Mouse (Mus musculus): ENCODE results near the gene Ankzf1. TPM values are rescaled to one million over a fixed set of nuclear protein-coding genes. Genes with fewer than 3 reads are reported as not detected.

The Ankzf1 gene
- total RNA-seq, 2 experiments from 2014 or later = 8.3 to 34.5 TPM

DNA sequence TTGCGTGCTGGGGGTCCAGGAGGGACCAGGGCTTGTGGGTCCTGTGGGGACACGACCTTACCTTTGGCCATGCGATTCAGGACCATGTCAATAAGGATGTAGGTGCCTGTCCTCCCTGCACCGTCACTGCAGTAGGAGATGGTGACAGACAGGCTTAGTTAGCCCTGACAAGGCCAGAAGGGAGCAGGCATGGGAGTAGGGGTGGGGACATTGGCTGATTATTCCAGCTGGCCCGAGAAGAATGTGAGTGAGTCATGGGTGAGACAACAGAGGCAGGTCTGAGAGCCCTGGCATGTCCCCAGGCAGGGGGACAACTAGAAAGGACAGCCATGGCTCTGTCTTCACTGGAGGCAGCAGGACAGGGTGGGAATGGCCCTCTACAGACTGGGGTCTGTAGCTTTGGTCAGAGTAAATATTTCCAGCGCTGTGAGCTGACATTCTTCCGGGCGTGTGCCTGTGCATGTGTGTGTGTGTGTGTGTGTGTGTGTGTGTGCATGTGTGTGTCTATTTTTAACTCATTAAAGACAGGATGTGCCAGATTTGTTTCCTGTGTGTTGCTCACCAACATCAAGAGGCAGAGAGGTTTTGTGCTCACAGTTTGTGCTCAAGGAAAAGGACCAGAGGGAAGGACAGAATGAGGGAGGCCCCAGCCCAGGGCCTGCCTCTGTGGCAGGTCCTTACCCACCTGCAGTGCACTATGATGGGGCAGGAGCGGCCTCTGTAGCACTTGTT, 56.3 kb downstream of the Ankzf1 start:
- no peak for ATAC-seq (replicated peaks; ENCODE audit: low FRiP score, poor library complexity, severe bottlenecking)

Other genes with a start within 250 kb of the Ankzf1 start
- not detected in 2 replicates for gene Ihh, start 240.5 kb upstream of the Ankzf1 start, total RNA-seq (2015; ENCODE audit: low replicate concordance)
- gene Ihh, start 240.5 kb upstream of the Ankzf1 start, total RNA-seq (2017; ENCODE audit: low replicate concordance) = 0.28 TPM in 1 of 2 replicates, not detected in the other
- gene Nhej1, start 67.0 kb upstream of the Ankzf1 start, total RNA-seq (2015; ENCODE audit: low replicate concordance) = 0.77 and 8.2 TPM in 2 replicates
- 4.0 and 10.0 TPM in 2 replicates for gene Nhej1, start 67.0 kb upstream of the Ankzf1 start, total RNA-seq (2017; ENCODE audit: low replicate concordance)
- gene Slc23a3, start 58.3 kb upstream of the Ankzf1 start, total RNA-seq (2015; ENCODE audit: low replicate concordance) = 1.3 and 3.5 TPM in 2 replicates
- gene Slc23a3, start 58.3 kb upstream of the Ankzf1 start, total RNA-seq (2017; ENCODE audit: low replicate concordance) = 0.28 and 0.60 TPM in 2 replicates
- 41.6 and 42.7 TPM in 2 replicates for gene Cnppd1, start 49.4 kb upstream of the Ankzf1 start, total RNA-seq (2015; ENCODE audit: low replicate concordance)
- gene Cnppd1, start 49.4 kb upstream of the Ankzf1 start, total RNA-seq (2017; ENCODE audit: low replicate concordance) = 135 and 169 TPM in 2 replicates
- 30.7 and 38.0 TPM in 2 replicates for gene Retreg2, start 49.4 kb upstream of the Ankzf1 start, total RNA-seq (2015; ENCODE audit: low replicate concordance)
- 45.0 and 54.0 TPM in 2 replicates for gene Retreg2, start 49.4 kb upstream of the Ankzf1 start, total RNA-seq (2017; ENCODE audit: low replicate concordance)
- gene Zfand2b, start 23.5 kb upstream of the Ankzf1 start, total RNA-seq (2015; ENCODE audit: low replicate concordance) = 15.9 and 28.2 TPM in 2 replicates
- 43.3 and 49.6 TPM in 2 replicates for gene Zfand2b, start 23.5 kb upstream of the Ankzf1 start, total RNA-seq (2017; ENCODE audit: low replicate concordance)
- gene Abcb6, start 11.8 kb upstream of the Ankzf1 start, total RNA-seq (2015; ENCODE audit: low replicate concordance) = 78.2 and 93.0 TPM in 2 replicates
- 62.9 and 70.7 TPM in 2 replicates for gene Abcb6, start 11.8 kb upstream of the Ankzf1 start, total RNA-seq (2017; ENCODE audit: low replicate concordance)
- gene Atg9a, start within 50 bp of the Ankzf1 start, total RNA-seq (2015; ENCODE audit: low replicate concordance) = 107 and 131 TPM in 2 replicates
- gene Atg9a, start within 50 bp of the Ankzf1 start, total RNA-seq (2017; ENCODE audit: low replicate concordance) = 137 and 142 TPM in 2 replicates
- 12.3 and 12.9 TPM in 2 replicates for gene Glb1l, start 18.7 kb downstream of the Ankzf1 start, total RNA-seq (2015; ENCODE audit: low replicate concordance)
- 8.1 and 8.6 TPM in 2 replicates for gene Glb1l, start 18.7 kb downstream of the Ankzf1 start, total RNA-seq (2017; ENCODE audit: low replicate concordance)
- 50.4 and 76.9 TPM in 2 replicates for gene Stk16, start 18.7 kb downstream of the Ankzf1 start, total RNA-seq (2015; ENCODE audit: low replicate concordance)
- gene Stk16, start 18.7 kb downstream of the Ankzf1 start, total RNA-seq (2017; ENCODE audit: low replicate concordance) = 31.3 and 50.2 TPM in 2 replicates
- 433 and 471 TPM in 2 replicates for gene Tuba4a, start 27.7 kb downstream of the Ankzf1 start, total RNA-seq (2015; ENCODE audit: low replicate concordance)
- 280 and 368 TPM in 2 replicates for gene Tuba4a, start 27.7 kb downstream of the Ankzf1 start, total RNA-seq (2017; ENCODE audit: low replicate concordance)
- gene A630095N17Rik, start 40.0 kb downstream of the Ankzf1 start, total RNA-seq (2015; ENCODE audit: low replicate concordance) = not detected in 2 replicates
- gene A630095N17Rik, start 40.0 kb downstream of the Ankzf1 start, total RNA-seq (2017; ENCODE audit: low replicate concordance) = not detected in 2 replicates
- gene Dnajb2, start 44.3 kb downstream of the Ankzf1 start, total RNA-seq (2015; ENCODE audit: low replicate concordance) = 186 and 231 TPM in 2 replicates
- gene Dnajb2, start 44.3 kb downstream of the Ankzf1 start, total RNA-seq (2017; ENCODE audit: low replicate concordance) = 524 and 744 TPM in 2 replicates
- not detected in 2 replicates for gene Ptprn, start 72.4 kb downstream of the Ankzf1 start, total RNA-seq (2015; ENCODE audit: low replicate concordance)
- not detected in 2 replicates for gene Ptprn, start 72.4 kb downstream of the Ankzf1 start, total RNA-seq (2017; ENCODE audit: low replicate concordance)
- not detected in 2 replicates for gene Resp18, start 86.3 kb downstream of the Ankzf1 start, total RNA-seq (2015; ENCODE audit: low replicate concordance)
- gene Resp18, start 86.3 kb downstream of the Ankzf1 start, total RNA-seq (2017; ENCODE audit: low replicate concordance) = not detected in 2 replicates
- 14.0 and 20.3 TPM in 2 replicates for gene Dnpep, start 125.8 kb downstream of the Ankzf1 start, total RNA-seq (2015; ENCODE audit: low replicate concordance)
- 7.7 and 11.8 TPM in 2 replicates for gene Dnpep, start 125.8 kb downstream of the Ankzf1 start, total RNA-seq (2017; ENCODE audit: low replicate concordance)
- not detected in 2 replicates for gene Des, start 168.2 kb downstream of the Ankzf1 start, total RNA-seq (2015; ENCODE audit: low replicate concordance)
- gene Des, start 168.2 kb downstream of the Ankzf1 start, total RNA-seq (2017; ENCODE audit: low replicate concordance) = not detected in 2 replicates
- gene Speg, start 183.1 kb downstream of the Ankzf1 start, total RNA-seq (2015; ENCODE audit: low replicate concordance) = not detected in 2 replicates
- gene Speg, start 183.1 kb downstream of the Ankzf1 start, total RNA-seq (2017; ENCODE audit: low replicate concordance) = 1.7 TPM in 1 of 2 replicates, not detected in the other
- 2.9 and 14.4 TPM in 2 replicates for gene Gmppa, start 243.8 kb downstream of the Ankzf1 start, total RNA-seq (2015; ENCODE audit: low replicate concordance)
- gene Gmppa, start 243.8 kb downstream of the Ankzf1 start, total RNA-seq (2017; ENCODE audit: low replicate concordance) = 6.1 and 20.1 TPM in 2 replicates

Measured in erythroblast, adult 5-6 weeks (primary cell).